ENCODE assay signal across 22 mouse cellular contexts in genomic region chr9:122829826-122830380, GRCm38 (mm10). TPM values are rescaled to one million over a fixed set of nuclear protein-coding genes. Genes with fewer than 3 reads are reported as not detected.
"Had no signal": no experiment of that assay in that cellular context is flagged by ENCODE, and none has a peak within 500 bp of the region (broad histone marks: within the 10 kb centered on the region; RNA-seq: fewer than 3 reads in every experiment).

No protein-coding gene starts in this region.

- H3K27ac ChIP-seq: lung, embryonic 15.5 days; macrophage; midbrain, embryonic 13.5 days; midbrain, embryonic 15.5 days; neural tube, embryonic 12.5 days; stomach, embryonic 15.5 days; stomach, postnatal 0 days had no signal

- H3K4me3 ChIP-seq: lung, embryonic 15.5 days; megakaryocyte, embryonic 14.5 days; midbrain, embryonic 13.5 days; midbrain, embryonic 15.5 days; neural tube, embryonic 12.5 days; stomach, embryonic 15.5 days had no signal

- DNase-seq: lung, adult 2 months; lung, postnatal 14 days; lung, postnatal 36 days; right cerebral cortex, postnatal 14 days; thymus, adult 2 months; thymus, postnatal 25 days; thymus, postnatal 4 days had no signal

- ATAC-seq: lung, postnatal 0 days; midbrain, embryonic 13.5 days; midbrain, embryonic 15.5 days had no signal

- H3K4me2 ChIP-seq: lung, embryonic 15.5 days; midbrain, embryonic 11.5 days; midbrain, embryonic 13.5 days; midbrain, embryonic 15.5 days; neural tube, embryonic 12.5 days; stomach, embryonic 15.5 days had no signal

- H3K9me3 ChIP-seq: lung, embryonic 15.5 days; megakaryocyte, embryonic 14.5 days; midbrain, embryonic 13.5 days; midbrain, embryonic 15.5 days; neural tube, embryonic 12.5 days; stomach, embryonic 15.5 days had no signal

- H3K27me3 ChIP-seq: lung, embryonic 15.5 days; megakaryocyte, embryonic 14.5 days; midbrain, embryonic 13.5 days; midbrain, embryonic 15.5 days; neural tube, embryonic 12.5 days; stomach, embryonic 15.5 days had no signal

- H3K4me1 ChIP-seq: lung, embryonic 15.5 days; midbrain, embryonic 13.5 days; midbrain, embryonic 15.5 days; neural tube, embryonic 12.5 days; stomach, embryonic 15.5 days had no signal

- H3K9ac ChIP-seq: lung, embryonic 15.5 days; midbrain, embryonic 13.5 days; midbrain, embryonic 15.5 days; neural tube, embryonic 12.5 days; stomach, embryonic 15.5 days had no signal

RNA-seq across cellular contexts. Expression of gene Gm35549, which starts 13.9 kb away (rescaled TPM):
- total RNA-seq: megakaryocyte progenitor cell, adult 5-6 weeks; midbrain, postnatal 0 days; monocyte, adult 5-6 weeks had no signal
- polyA plus RNA-seq: lung, adult 2 months; macrophage; spleen, adult 2 months; thymus, adult 2 months; urinary bladder, adult 2 months had no signal
